Mouse (Mus musculus): ENCODE measurements around the gene Ccdc137.

The Ccdc137 gene

DNA sequence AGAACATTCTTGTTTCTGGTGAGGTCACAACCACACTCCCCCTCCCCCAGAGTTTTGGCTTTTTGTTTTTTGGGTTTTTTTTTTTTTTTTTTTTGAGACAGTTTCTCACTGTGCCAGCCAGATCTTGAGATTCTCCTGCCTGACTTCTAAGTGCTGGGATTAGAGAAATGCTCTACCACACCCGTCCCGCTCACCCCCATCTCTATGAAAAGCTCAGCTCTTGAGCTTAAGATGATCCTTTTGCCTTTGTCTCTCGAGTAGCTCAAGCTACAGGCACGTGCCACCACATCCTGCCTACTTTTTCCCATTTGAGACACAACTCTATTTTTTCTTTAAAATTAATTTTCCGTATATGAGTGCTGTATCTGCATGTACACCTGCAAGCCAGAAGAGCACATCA is 6.5 kb downstream of the Ccdc137 start:
- no peak for DNase-seq

GRCm38 (mm10) chr11:120465521-120465920 is 7.6 kb downstream of the Ccdc137 start:
- DNase-seq: no peak

GRCm38 (mm10) chr11:120467051-120467735 is 9.3 kb downstream of the Ccdc137 start, which contains the start of gene Arl16:
Arl16 (minus strand) TSS chr11:120467607.
- DNase-seq: peak; percentile 96

GRCm38 (mm10) chr11:120467736-120468092 is 9.8 kb downstream of the Ccdc137 start:
- no peak for DNase-seq

DNA sequence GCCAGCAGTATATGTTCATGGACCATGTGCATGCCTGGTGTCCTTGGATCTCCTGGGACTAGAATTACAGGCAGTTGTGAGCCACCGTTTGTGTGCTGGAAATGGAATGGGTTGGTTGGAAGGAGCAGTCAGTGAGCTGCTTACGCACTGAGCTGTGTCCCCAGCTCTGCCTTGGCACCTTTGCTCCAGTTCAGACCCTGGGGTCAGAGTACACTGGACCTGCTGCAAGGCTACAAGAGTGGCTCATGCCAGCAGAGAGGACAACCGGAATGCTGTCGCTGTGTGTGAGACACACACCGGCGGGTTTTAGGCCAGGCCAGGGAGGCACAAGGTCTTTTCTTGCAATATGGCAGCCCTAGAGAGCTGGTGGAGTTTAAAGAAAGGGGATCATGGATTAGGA is 14.1 kb downstream of the Ccdc137 start:
- DNase-seq: peak; percentile 58

GRCm38 (mm10) chr11:120483448-120483934 is 25.6 kb downstream of the Ccdc137 start:
- DNase-seq: no peak

DNA sequence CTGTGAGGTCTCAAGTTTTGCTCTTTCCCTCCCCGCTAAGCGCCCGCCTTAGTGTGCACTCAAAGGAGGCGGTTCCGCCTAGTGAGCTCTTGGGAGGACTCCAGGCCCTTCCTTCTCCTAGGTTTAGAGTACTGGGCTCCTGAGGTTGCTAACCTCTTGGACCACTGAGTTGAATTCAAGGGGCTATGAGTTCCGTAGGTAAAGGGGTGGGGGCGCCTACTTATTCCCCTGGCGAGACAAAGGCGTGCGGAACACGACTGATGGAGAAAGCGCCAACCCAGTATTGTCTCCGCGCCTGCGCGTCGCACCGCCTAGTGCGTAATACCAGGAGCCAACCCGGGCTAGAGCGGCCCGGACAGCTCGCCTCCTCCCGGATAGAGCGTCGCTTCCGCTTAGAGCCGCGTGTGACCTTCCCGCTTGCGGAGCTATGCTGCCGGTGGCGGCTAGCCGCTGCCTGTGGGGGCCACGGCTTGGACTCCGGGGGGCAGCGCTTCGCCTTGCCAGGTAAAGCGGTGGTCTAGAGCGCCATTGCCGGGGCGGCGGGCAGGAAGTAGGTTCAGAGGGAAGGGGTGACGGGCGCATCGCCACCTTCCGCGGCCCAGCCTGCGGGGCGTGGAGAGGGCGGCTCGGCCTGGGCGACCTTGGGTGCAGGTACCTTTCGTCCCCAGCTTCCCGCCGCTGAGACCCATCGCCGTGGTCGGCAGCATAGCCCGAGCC is 26.5 kb downstream of the Ccdc137 start, which contains the start of gene Mrpl12:
Mrpl12 (plus strand) TSS at position 349 of the 717 bp plus-strand sequence.
- DNase-seq: peak; percentile 94

DNA sequence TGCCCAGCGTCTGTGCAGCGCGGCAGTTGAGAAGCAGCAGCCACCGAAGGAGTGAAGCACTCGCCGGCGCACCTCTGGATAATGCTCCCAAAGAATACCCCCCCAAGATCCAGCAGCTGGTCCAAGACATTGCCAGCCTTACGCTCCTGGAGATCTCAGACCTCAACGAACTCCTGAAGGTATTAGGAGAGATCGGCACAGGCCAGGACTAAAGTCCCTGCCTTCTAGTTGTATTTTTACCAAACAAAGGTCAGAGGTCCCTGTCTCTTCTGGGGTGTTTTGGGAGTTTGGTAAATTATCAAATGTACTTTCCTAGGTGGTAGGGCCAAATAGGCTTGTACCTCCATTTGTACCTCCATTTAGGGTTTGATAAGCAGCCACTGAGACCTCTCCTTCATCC is 27.3 kb downstream of the Ccdc137 start:
- peak; percentile 70 for DNase-seq

DNA sequence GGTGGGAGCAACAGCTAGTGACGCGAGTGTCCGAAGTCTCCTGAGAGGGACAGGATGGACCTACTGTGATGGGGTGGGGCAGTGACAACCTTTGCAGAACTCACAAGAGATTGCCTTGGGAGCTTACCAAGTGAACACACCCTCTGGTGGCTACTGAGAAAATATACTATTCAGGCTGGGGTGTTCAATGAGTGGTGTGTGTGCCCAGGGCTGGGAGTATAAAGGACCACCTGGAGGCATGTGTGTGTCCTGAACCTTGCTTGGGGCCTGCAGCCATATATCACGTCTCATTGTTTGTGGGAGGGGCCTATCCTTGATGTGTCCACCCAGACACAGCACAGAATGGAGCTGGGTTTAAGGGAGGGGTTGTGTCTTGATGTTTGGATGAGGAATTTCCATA is 30.6 kb downstream of the Ccdc137 start:
- DNase-seq: peak; percentile 8

DNA sequence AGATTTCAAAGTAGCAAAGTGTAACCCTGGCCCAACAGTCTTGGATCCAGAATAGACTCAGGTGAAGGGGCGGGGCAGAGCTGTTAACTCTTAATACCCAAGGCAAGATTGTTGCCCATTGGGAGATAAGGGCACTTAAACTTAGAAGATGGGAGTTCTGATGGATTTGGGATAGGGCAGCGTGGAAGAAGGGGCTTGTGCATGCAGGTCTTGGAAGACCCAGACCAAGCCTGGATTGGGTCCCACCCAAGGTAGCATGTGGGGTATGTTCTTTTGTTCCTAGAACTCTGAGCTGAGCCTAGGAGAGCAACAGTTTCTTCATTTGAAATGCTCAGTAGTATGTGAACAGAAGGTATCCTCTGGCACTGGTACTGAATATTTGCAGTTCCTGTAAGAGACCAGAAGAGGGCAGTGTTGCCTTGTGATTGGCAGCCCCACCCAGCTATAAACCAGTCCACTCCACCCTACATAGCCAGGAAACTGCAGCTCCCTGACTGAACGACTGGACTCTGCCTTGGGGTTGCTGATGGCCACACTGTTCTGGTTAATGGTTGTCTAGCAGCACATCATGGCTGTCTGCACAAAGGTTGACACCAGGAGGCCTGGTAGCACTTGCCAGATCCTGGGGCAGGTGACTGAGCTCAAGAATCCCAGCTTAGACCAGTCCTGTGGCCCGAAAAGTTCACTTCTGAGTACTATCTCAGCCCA is 31.3 kb downstream of the Ccdc137 start:
- peak; percentile 90 for DNase-seq

GRCm38 (mm10) chr11:120490291-120491046 is 32.6 kb downstream of the Ccdc137 start:
- DNase-seq: peak; percentile 21

DNA sequence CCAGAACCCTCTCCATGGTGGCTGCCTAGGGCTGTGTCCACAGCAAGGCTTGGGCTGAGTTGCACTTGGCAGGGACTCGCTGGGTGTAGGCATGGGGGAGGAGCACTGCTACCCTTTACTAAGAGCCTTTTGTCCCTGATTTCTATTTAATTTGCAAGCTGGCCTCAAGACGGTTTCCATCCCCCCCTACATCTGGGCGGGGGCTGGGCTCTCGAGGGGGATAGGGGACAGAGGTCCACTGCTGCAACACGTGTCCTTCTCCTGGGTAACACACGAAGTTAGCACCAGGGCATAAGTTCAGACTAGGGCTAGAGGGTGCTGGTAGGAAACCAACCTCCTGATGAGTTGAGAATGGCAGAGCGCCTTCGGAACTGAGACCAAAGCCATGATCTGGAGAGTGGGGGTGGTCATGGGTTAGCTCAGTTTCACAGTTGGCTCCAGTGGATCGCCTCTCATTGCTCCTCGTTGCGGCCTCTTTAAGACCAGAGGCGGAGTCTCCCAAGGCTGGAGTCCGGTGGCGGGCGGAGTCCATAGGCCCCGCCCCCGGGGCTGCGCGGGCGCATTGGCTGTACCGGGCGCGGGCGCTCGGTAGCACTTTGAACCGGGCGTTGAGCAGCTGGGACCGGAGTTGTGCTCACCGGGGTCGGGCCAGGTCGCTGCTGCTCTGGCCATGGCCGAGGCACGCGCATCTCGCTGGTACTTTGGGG is 33.6 kb downstream of the Ccdc137 start, which contains the start of gene Slc25a10:
Slc25a10 (plus strand) TSS at position 524 of the 707 bp plus-strand sequence.
- peak; percentile 96 for DNase-seq

DNA sequence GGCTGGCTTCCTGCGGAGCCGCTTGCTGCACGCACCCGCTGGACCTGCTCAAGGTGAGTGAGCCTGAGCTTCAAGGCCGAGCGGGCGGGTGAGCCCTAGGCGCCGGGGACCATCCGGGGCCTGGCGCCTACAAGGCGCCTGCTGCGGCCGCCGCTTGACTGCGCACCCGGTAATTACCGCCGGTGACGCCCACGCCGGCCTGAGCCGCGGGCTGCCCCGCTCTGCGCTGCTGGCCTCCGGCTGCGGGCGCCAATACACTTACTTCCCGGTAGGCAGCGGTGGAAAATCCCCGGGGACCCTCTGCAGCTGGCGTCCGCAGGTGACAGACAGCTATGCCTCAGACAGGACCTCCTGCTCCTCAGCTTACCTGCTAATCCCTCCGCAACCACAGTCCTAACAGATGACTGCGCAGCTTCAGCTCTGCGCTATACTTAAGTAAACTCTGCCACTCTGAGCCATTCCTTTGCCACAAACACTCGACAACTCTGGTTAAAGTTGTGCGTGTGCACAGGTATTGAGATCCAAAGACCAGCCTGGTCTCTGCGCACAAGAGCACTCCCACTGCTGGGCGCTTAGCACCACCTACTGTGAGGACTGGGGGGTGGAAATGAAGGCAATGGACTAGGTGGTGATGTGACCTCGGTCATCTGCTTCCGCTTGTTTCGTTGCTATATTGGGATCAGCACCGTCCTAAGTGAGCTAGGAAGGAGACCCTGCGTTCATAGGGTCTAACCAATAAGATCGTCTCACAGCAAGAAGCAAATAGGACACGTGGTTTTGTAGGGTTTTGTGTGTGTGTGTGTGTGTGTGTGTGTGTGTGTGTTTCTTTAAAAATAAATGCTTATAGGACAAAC is 34.3 kb downstream of the Ccdc137 start:
- DNase-seq: peak; percentile 74

- no peak for DNase-seq
Measured at GRCm38 (mm10) chr11:120492878-120493203, 34.9 kb downstream of the Ccdc137 start.

DNA sequence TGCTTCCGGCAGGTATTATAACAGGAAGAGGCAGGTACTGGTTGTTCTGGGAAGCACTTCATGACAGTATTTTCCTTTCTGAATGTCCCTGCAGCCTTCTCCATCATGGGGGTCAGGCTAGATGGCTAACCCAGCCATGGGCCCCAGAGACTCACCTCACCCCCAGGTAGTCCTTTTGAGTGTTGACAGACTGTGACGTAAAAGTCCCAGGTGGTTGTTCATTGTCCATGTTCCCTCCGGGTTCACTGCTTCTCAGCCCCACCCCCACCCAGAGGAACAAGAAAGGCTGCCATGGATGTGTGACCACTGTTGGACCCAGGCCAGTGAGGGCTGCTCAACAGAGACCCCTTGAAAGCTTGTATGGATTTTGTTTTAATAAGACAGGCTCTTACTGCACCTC is 35.4 kb downstream of the Ccdc137 start:
- peak; percentile 55 for DNase-seq

GRCm38 (mm10) chr11:120493911-120494310 is 36.0 kb downstream of the Ccdc137 start:
- DNase-seq: no peak

- DNase-seq: no peak
Measured at GRCm38 (mm10) chr11:120497436-120497835, 39.5 kb downstream of the Ccdc137 start.

GRCm38 (mm10) chr11:120498226-120498625 is 40.3 kb downstream of the Ccdc137 start:
- DNase-seq: no peak

- no peak for DNase-seq
Measured at GRCm38 (mm10) chr11:120498891-120499290, 41.0 kb downstream of the Ccdc137 start.

DNA sequence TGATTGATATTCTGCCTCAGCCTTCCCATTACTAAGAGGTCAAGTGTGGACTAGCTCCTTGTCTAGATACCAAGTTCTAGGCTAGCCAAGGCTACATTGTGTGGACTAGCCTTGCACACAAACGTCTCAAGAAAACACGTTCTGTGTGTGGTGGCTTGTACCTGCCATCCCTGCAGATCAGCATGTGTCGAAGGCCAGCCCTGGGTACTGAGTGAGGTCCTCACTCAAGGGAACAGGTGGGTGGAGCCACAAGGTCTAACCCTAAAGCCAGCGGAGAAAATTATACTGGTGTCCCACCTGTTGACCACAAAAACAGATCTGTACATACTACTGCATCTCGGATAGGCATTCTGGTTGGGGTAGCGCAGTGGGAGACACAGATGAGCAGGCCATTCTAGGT is 42.0 kb downstream of the Ccdc137 start:
- DNase-seq: no peak

GRCm38 (mm10) chr11:120500357-120500756 is 42.4 kb downstream of the Ccdc137 start:
- DNase-seq: peak; percentile 92
